Mouse (Mus musculus) cerebellum, adult 2 months (tissue): ENCODE results near the gene Cstf1. TPM values are rescaled to one million over a fixed set of nuclear protein-coding genes. Genes with fewer than 3 reads are reported as not detected.

ENCODE experiments used
- DNase-seq, 2 experiments: peaks; one replicate each; pipeline ENCODE4 v3.0.0; 2021
- H3K27ac ChIP-seq: fragments of 200-500 bp; 2 replicates; pipeline ENCODE4 v1.5.1; 2012; ENCODE audit warnings: low read length, control low read depth, inconsistent platforms; ENCODE audit not compliant: insufficient read depth
- H3K27me3 ChIP-seq: fragments of 200-500 bp; 2 replicates; pipeline ENCODE4 v1.6.1; 2012; ENCODE audit warnings: inconsistent platforms, mild to moderate bottlenecking, low read length, moderate library complexity; ENCODE audit not compliant: control insufficient read depth, insufficient read depth
- H3K4me1 ChIP-seq: fragments of 200-500 bp; 2 replicates; pipeline ENCODE4 v1.6.1; 2011; ENCODE audit warnings: low read length; ENCODE audit not compliant: control insufficient read depth, insufficient read depth
- H3K4me3 ChIP-seq: fragments of 200-500 bp; replicated peaks from 2 replicates; pipeline ENCODE3; 2011; ENCODE audit warnings: mild to moderate bottlenecking, low read depth, low read length, control low read depth; ENCODE audit not compliant: insufficient read depth
- CTCF ChIP-seq: fragments of 200-500 bp; IDR thresholded peaks from 2 replicates; pipeline ENCODE4 v1.5.1; 2011; ENCODE audit warnings: low read depth, mild to moderate bottlenecking, control low read depth, low read length, moderate library complexity, borderline replicate concordance; ENCODE audit not compliant: insufficient read depth
- POLR2A ChIP-seq: fragments of 200-500 bp; IDR thresholded peaks from 2 replicates; pipeline ENCODE4 v1.6.1; 2011; ENCODE audit warnings: low read length, control low read depth, borderline replicate concordance; ENCODE audit not compliant: insufficient read depth
- WGBS: fragments of 180-500 bp; shearing (Covaris S2); methylation state at CpG from one replicate; pipeline ENCODE4 v1.1.7; 2018; 5-methylcytosine and 5-hydroxymethylcytosine counted together
- polyA plus RNA-seq: library from polyadenylated mRNA; depleted of rRNA; stranded (reverse); fragments of >200 nt; gene quantifications from 2 replicates; pipeline ENCODE4 v1.2.3, GENCODE M21; 2012

Gene Cstf1
- polyA plus RNA-seq, 1 experiment = 28.2 TPM

DNA sequence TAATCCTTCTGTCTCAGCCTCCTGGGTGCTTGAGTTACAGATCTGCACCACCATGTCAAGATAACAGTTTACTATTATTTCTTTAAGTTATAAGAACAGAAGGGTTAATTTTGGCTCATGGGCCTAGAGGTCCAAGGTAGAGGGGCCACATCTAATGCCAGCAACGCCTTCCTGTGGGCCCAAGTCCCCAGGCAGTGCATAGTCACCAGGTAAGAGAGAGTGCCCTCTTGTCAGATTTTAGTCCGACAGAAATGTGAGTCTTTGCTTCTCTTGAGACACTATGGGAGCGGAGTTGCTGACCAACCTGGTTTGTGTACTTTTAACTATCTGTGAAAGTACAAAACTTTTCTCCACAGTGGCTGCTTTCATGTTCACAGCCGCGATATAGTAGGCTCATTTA lies 25.8 kb upstream of the Cstf1 start:
- WGBS = 38% methylated on average over 5 of the region's 5 CpGs
- no peaks in the 10 kb centered on the region for H3K27me3 ChIP-seq
- H3K4me3 ChIP-seq = no peak overlapping the region
- peak in 1 of 2 experiments; percentile 9 for DNase-seq
- no peak for TF ChIP-seq POLR2A
- TF ChIP-seq CTCF = no peak
- no peaks in the 10 kb centered on the region for H3K4me1 ChIP-seq
- no peak overlapping the region for H3K27ac ChIP-seq

- under 1% methylated on average over 35 of the region's 35 CpGs for WGBS
- DNase-seq = peak; percentile 92 to 95
- no peaks in the 10 kb centered on the region for H3K4me1 ChIP-seq
- no peak within 1 kb of the TSS for H3K27ac ChIP-seq
- H3K4me3 ChIP-seq = peak within 1 kb of the TSS; percentile 66
- no peaks in the 10 kb centered on the region for H3K27me3 ChIP-seq
- TF ChIP-seq POLR2A (peak; percentile 40; the same call in 1 of the 2 replicates), CTCF (no peak)
These were observed 25.2 kb upstream of the Cstf1 start, which contains the start of gene Fam210b for GRCm38 (mm10) chr2:172345258-172345738. Gene Fam210b, plus strand, starts transcription at chr2:172345565.

- Histone ChIP-seq H3K27ac (no peak overlapping the region), H3K4me3 (peak overlapping the region; percentile 66), H3K27me3 (no peaks in the 10 kb centered on the region), H3K4me1 (no peaks in the 10 kb centered on the region)
- peak; percentile 57 to 59 for DNase-seq
- 12% methylated on average over 31 of the region's 31 CpGs for WGBS
- TF ChIP-seq POLR2A = no peak
- no peak for TF ChIP-seq CTCF
These were observed 24.2 kb upstream of the Cstf1 start for GRCm38 (mm10) chr2:172346034-172346929.

GRCm38 (mm10) chr2:172346933-172347611 lies 23.4 kb upstream of the Cstf1 start:
- WGBS = 67% methylated on average over 8 of the region's 8 CpGs

DNA sequence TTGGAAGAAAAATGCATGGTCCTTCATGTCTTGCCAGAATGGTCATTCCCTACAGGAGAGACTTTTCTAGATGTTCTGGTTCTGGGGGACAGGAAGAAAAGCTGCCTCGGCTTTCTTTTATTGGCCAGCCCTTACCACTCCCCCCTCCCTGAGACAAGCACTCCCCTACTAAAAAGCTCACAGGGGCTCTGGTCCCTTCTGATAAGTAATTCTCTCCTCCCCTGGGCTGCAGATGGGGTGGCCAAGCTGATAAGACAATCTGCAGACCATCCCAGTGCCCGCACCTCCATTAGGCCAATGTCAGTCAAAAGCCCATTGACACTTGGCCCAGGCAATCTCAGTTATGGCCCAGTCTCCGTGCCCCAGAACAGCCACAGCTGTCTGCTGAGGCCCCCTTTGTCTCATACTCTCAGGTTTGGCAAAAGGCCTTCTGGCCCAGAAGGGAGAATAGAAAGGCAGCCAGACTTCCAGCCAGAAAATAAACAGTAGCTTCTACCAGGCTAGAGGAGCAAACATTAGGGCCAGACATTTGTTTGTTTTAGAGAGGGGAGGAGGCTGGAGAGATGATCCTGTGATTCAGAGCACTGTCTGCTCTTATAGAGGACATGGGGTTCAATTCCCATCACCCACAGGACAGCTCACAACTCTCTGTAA lies 22.1 kb upstream of the Cstf1 start:
- DNase-seq = no peak
- Histone ChIP-seq H3K27ac (no peak overlapping the region), H3K4me1 (no peaks in the 10 kb centered on the region), H3K27me3 (no peaks in the 10 kb centered on the region), H3K4me3 (no peak overlapping the region)
- TF ChIP-seq CTCF = no peak
- no peak for TF ChIP-seq POLR2A
- 41% methylated on average over 3 of the region's 3 CpGs for WGBS

More at GRCm38 (mm10) chr2:172346933-172347611, 23.4 kb upstream of the Cstf1 start:
- H3K4me1 ChIP-seq = no peaks in the 10 kb centered on the region
- TF ChIP-seq POLR2A (no peak), CTCF (no peak)
- no peaks in the 10 kb centered on the region for H3K27me3 ChIP-seq
- no peak overlapping the region for H3K27ac ChIP-seq
- H3K4me3 ChIP-seq = no peak overlapping the region
- DNase-seq = no peak

DNA sequence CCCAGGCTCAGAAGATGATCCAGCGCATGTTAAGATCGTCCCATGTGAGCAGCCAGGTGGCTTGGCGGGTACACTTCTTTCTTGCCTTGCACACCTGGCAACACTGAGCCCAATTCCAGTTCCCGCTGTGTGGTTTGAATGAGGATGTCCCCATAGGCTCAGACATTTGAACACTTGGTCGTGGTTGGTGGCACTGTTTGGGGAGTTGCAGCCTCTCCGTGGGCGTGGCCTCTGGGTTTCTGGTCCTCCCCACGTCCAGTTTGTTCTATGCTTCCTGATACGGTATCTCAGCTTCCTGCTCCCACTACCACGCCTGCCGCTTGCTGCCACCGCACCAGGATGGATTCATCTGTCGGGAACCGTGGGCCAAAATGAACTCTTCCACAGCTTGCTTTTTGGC lies 20.7 kb upstream of the Cstf1 start:
- H3K27ac ChIP-seq = no peak overlapping the region
- H3K4me1 ChIP-seq = no peaks in the 10 kb centered on the region
- H3K4me3 ChIP-seq = no peak overlapping the region
- no peaks in the 10 kb centered on the region for H3K27me3 ChIP-seq
- TF ChIP-seq CTCF = no peak
- no peak for TF ChIP-seq POLR2A
- 62% methylated on average over 14 of the region's 14 CpGs for WGBS
- no peak for DNase-seq

DNA sequence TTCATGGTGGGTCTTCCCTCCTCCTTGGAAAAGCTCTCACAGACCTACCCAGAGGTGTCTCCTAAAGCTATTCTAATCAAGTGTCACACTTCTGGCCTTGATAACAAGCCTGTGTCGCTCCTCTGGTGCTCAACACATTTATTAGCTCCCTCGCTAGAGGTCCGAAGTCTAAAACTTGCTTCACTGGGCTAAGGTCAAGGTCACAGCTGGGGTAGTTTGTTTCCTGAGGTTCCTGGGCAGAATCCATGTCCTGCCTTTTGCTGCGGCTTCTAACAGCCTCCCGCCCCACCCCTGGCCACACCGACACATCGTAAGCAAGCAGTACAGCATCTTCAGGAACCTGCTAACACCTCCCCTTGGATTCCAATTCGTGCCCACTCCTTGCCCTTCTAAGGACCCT lies 19.7 kb upstream of the Cstf1 start:
- Histone ChIP-seq H3K27ac (no peak overlapping the region), H3K4me1 (no peaks in the 10 kb centered on the region), H3K4me3 (no peak overlapping the region), H3K27me3 (no peaks in the 10 kb centered on the region)
- DNase-seq = no peak
- WGBS = 81% methylated on average over 8 of the region's 8 CpGs
- no peak for TF ChIP-seq POLR2A
- no peak for TF ChIP-seq CTCF
